Mouse (Mus musculus) mouse embryonic stem cell (cell line): Measurements from ENCODE around the gene Ncaph2.

Experiments
- in situ Hi-C, 2 experiments: fragments of 300-500 bp; cut with MboI; formaldehyde crosslinking; loops; 1 replicate in 1 of 2; 3 replicates in 1 of 2; pipeline ENCODE4 v1.14.3; 2019 to 2020; ENCODE audit warnings: low sequenced_read_pairs in 2 of 2, low pct_unique_long_range_greater_than_20kb in 1 of 2, mixed read lengths in 1 of 2; ENCODE audit not compliant: unreplicated experiment in 1 of 2

Ncaph2 gene

DNA sequence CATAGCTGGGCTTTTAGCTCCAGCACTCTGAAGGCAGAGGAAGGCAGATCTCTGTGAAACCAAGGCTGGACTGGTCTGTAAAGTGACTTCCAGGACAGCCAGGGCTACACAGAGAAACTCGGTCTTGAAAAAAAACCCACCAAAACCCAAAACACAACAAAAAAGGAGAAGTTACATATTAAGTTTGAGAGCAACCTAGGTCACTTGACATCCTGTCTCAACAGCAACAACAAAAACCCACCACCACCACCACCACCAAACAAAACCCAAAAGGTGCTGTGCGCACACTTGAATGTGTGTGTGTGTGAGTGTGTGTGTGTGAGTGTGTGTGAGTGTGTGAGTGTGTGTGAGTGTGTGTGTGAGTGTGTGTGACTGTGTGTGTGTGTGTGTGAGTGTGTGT is 15.8 kb upstream of the Ncaph2 start:
- in situ Hi-C loops: no loop called here

DNA sequence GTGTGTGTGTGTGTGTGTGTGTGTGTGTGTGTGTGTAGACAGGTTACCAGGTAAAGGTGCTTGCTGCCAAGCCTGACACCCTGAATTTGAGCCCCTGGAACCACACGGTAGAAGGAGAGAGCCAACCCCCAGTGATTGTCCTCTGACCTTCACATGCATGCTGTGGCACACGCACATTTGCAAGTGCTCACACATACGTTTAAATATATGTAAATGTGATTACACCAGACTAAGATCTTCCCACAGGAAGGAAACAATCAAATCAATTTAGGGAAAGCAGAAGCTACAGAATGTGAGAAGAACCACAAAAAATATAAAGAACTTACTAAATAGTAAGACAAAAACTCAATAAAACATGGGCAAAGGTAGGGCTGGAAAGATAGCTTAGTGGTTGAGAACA is 15.4 kb upstream of the Ncaph2 start:
- in situ Hi-C loops: no loop called here

DNA sequence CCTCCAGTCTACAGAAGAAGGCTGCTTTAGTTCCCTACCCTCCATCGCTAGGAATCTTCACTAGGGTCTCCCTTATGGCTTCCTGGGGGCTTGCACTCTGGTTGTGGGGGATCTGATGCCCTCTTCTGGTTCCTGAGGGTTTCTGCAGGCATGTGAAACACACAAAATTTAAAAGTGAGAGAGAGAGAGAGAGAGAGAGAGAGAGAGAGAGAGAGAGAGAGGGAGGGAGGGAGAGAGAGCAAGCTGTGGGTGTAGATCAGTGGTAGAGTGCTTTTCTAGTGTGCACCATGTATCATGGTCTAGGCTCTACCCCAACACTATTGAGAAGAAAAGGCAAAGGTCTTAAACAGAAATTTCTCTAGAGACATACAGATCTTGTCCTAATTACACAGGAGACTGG is 13.8 kb upstream of the Ncaph2 start:
- in situ Hi-C loops: no loop called here

DNA sequence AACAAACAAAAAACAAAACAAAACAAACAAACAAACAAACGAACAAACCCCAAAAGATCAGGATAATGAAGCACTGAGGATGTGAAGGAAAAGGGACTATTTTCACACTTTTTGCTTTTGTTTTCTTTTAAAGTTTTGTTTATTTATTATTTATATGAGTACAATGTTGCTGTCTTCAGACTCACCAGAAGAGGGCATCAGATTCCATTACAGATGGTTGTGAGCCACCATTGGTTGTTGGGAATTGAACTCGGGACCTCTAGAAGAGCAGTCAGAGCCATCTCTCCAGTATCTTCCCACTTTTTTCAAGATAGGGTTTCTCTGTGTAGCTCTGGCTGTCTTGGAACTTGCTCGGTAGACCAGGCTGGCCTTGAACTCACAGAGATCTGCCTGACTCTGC is 12.2 kb upstream of the Ncaph2 start:
- in situ Hi-C loops: no loop called here

DNA sequence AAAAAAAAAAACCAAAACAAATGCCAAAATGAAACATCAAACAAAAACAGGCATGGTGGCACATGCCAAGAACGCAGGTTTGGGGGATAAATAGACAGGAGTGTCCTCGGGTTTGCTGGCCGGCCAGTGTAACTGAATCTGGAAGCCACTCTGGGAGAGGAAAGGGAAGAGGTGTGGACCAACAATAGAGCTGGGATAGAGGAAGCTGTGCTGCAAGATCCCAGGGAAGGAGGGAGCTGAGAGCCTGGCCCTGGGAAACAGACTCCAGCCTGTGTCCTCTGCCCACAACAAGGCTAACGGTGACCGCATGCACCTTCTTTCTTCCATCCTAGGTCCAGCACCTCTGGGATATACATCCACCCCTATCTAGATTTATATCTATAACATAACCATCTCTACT is 5.1 kb upstream of the Ncaph2 start:
- in situ Hi-C loops: no loop called here

DNA sequence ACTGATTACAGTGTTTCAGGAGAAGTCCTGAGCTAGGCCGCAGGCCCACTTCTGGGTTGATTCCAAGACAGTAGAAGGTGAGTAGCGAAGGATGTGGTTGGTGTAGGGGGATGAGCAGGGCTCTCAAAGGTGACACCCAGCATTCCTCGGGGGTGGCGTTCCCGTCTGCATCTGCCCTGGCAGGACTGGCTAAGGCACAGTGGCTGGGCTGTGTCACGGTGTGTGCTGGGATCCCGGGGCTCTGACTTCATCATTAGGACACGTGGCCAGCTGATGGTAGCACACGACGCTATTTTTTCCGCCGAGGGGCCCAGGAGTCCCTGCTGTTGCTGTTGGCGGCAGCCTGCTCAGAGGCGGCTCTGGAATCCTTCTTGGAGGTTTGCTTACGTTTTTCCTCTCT is 4.2 kb upstream of the Ncaph2 start:
- in situ Hi-C loops: no loop called here

DNA sequence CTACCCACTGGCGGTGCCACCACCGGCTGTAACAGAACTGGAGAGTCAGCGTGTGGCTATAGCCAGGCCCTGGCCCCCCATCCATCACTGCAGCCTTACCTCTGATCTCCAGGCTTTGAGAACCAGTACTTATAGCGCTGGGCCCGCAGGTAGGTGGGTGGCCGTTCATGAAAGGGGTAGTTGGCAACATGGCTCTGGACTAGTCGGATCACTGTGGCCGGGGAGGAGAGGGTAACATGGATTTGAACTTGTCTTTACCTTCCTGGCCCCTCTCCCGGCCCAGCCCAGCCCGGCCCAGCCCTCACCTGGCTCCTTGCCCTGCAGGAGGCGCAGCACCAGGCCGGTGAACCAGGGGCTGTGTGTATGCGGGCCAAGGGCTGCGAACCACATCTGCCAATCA is 3.5 kb upstream of the Ncaph2 start:
- in situ Hi-C loops: no loop called here

DNA sequence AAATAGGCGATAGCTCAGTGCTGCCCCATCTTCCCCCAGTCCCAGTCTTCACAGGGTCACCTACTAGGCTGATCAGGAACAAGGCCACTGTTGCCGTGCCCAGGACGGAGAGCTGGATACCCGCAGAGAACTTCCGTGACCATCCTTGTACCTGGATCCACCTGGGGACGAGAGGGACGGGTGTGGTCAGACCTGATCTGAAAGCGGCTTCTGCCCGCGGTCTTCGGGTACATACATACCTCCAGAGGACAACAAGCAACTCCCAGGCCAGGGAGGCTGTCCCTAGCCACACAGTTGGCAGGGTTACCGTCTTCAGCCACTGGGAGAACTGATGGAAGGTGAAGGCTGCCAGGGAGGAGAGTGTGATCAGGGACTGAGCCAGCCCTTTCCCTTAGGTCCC is 2.7 kb upstream of the Ncaph2 start:
- in situ Hi-C loops: no loop called here

DNA sequence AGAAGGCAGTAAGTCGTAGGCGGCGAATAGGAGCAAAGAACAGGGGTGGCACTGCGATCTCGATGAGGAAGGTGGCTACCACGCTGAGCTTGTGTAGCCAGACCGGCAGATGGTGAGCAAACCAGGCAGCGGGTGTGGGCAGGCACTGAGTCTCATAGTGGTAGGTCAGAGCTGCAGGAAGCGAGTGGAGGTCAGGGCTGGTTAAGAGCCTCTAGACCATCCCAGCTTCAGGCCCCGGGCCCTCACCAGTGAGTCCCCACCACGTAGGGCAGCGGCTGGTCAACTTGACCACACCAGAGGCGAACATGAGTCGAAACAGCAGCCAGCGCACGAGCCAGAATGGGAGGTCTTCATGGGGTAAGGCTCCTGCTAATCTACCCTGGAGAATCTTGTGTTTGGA is 1.7 kb upstream of the Ncaph2 start:
- in situ Hi-C loops: no loop called here

DNA sequence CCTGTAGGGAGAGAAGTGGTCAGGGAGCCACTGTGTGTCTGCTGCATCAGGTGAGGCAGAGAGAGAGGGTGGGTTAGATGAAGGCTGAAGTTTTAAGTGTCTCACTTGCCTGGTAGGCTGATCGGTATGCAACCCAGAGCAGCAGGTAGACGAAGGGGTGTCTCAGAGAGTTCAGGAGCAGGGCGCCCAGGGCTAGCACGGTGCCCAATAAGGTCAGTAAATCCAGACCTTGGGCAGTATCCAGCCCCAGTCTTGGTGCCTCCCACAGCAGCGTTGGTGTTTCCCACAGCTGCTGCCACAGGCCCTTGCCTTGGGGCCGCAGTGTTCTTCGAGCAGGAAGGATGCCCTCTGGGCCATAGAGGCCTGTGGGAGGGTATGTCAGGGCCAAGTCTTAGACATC is 1.1 kb upstream of the Ncaph2 start:
- in situ Hi-C loops: no loop called here

DNA sequence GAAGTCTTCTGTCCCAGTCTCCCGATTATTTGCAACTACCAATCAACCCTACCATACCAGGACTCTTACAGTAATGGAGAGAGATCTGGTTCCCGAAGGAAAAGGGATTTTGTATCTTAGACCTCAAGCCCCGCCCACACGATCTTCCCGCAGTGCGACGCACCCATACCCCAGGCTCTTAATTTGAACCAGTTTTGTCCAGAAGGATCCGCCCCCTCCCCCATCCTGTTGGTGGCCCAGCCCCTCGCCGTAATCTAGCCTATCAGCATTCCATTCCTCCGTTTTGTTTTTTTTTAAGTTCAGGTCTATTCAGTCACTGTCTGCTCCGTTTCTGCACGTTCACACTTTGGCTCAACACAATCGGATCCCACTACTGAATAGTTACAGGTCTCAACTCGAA is 853 bp downstream of the Ncaph2 start:
- in situ Hi-C loops: no loop called here

DNA sequence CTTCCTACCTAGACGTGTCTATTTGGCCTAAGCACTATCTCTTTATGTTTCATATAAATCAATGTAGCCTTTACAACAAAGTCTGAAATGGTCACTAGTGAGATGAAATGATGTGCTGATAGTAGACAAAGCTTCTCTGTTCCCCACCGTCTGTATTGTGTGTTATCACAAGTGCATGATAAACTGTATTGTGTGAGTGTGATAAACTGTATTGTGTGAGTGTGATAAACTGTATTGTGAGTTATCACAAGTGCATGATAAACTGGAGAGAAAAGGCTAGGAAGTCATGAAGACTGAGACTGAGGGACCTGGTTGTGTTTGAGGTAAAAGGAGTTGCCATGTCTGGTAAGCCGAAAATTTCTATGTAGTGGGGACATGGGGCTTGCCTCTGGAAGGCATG is 3.3 kb downstream of the Ncaph2 start:
- in situ Hi-C loops: no loop called here

DNA sequence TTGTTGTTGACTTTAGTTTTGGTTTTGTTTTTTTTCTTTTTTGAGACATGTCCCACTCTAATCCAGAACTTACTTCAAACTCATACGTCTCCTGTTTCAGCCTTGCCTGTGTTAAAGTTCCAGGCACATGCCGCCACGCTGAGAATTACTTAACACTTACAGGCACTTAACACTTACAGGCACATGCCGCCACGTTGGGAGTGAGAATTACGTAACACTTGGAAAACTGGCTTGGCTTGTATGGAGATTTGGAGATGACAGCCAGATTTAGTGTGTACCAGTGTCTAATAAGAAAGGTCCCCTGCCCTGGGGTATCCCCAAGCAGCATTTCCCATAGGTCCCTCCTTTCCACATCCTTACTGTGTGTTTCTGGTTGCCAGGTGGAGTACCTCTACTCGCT is 7.5 kb downstream of the Ncaph2 start:
- in situ Hi-C loops: no loop called here

DNA sequence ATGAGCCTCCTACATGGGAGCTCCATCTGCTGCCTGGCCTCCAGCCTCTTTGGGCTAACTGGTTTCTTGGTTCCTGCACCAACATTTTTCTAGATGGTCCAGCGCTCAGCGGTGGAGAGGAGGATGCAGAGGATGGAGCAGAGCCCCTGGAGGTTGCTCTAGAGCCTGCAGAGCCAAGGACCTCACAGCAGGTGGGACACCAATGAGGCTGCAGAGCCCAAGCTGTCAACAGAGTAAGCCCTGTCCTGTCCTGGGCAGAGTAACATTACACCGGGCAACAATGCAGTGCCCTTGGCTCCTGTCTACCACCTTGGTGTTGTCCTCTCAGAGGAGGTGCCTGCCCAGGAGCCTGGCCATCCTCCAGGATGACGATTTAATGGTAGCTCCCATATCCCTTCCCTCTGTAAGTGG is 9.6 kb downstream of the Ncaph2 start:
- in situ Hi-C loops: no loop called here

DNA sequence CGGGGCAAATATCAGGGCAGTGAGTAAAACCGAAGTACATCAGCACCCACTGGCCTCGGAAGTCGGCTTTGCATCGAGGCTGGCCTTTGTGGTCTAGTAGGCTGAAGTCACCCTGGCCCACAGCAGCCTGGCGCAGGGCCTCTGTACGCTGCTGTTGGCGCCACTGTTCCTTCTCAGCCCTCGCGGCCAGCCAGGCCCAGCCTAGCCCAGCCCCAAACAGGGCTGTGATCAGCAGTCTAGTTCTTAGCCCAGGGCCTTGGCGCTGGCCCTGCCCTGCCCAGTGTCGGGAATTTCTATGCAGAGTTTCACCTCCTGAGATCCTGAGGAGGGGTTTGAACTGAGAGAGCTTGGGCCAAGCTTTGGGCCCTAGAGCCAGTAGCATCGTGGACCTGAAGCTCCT is 16.5 kb downstream of the Ncaph2 start:
- in situ Hi-C loops: no loop called here

DNA sequence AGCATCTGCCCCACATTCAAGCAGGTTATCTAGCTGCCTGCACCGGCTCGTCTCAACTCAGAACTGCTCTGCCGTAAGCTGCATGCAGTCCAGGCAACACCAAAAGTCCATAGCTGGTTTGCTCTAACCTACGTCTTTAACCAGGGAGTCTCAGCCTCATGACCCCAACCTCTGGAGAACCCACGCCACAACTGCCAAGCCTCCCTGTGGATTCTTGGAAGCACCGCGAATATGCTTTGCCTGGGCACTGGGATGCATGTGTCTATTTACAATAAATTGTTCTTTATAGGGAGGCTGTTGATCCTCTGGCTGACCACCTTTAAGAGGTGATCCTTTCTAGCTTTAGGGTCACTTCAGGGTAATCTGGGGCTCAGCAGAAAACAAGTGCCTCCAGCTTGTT is 17.0 kb downstream of the Ncaph2 start:
- in situ Hi-C loops: no loop called here

DNA sequence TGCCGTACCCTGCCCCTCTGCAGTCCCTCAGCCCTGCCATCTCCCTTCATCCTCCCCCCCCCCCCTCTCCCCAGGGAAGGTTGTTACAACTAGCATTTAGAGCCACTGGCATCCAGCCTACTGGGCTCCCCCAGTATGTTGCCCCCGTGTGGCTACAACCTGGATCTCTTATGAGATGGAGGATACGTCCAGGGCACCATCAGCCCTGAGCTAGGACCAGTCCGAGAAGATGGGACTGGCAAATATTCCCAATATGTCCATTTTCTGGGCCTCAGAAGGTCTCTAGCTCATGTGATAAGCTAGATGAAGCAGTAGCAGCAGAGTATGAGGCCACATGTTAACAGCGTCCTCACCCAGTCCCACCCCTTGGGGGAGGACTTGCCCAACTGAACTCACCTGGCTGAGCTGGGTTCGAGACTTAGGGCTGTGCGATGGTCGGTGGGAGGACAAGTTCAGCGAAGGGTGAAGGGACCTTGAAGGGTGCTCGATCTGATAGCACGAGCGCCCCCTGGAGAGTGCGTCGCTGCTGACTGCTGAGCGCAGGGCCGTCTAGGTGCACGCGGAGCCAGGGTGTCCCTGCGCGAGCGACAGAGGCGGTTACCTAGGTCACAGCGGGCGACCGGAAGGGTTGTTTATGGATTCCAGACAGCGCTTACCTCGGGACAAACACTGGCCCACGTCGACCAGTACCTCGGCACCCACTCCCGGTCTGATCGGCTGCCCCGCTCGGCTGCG is 17.7 kb downstream of the Ncaph2 start:
- in situ Hi-C loops: no loop called here

DNA sequence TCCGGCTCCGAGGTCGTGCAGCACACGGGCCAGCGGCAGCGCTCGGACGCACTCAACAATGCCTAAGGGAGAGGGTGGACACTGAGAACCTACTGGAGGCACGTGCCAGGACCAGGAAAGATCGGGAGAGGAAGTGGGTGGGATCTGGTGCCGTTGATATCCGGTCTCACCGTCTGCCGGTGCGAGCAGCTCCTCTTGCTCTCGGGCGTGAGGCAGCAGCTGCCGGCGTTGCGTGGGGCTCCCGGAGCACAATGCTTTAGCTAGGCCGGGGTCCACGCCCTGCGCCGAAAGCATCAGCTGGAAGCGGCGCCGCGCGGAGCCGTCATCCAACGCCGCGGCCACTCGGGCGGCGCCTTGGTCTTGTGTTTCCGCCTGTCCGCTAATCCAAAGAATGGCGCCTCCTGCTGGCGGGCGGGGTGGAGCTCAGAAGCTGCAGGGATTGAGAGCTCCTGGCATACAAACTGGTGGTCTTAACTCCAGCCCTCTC is 18.3 kb downstream of the Ncaph2 start, which contains the start of gene Sco2:
Gene Sco2, minus strand, starts transcription at position 85 of the 487 bp plus-strand sequence.
- in situ Hi-C loops: no loop called here

DNA sequence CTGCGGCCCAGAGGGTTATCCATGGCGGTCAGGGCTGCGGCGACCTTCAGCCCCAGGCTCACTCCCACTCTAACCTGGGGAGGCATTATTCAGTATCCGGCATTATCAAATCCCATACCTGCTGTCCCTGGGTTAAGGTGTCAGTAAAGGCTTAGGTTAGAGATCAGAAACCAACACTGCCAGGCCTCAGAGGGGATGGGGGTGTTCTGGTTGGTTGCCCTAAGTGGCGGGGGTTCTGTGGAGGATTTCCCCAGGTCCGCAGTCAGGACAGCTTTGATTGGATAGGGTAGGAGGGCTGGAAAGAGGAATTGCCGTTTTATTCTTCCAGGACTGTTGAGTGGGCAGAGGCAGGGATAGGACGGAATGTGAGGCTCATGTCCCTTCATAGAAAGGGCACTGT is 18.8 kb downstream of the Ncaph2 start:
- in situ Hi-C loops: no loop called here

DNA sequence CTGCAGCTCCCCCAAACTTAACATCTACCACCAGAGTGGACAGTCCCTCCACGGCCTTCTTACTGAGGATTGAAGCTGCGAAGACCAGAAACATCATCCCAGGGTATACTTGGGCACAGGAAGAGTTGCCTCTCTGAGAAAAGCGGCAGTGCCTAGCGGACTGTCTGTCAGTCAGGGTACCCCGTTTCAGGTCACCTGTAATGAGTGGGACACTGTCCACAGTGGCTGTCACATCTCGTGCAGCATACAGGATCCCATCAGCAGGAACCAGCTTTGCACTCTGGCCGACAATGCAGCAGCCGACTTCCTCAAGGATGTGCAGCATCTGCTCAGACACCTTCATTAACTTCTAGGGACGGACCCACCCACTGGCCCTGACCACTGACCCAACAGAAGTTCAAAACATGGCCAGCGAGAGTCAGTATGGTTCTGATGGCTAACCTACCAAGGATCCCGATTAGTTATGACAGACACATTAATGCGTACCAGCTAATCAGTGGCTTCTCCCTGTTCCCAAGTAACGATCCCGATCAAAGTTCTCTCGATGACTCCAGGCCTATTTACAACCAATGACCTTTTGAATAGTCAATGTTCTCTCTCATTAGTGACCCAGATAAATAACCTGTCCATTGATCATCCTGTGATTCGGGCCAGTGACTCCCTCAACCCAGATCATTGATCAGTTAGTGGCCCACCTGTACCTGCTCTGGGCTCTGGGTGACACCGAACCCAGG is 19.4 kb downstream of the Ncaph2 start:
- in situ Hi-C loops: no loop called here
